Mouse (Mus musculus) CD8-positive naive resting alpha-beta T cell, adult 57 days (primary cell): ENCODE results near the gene Lrp2bp. TPM values are rescaled to one million over a fixed set of nuclear protein-coding genes. Genes with fewer than 3 reads are reported as not detected.

ENCODE experiments used
- total RNA-seq: library from RNA; stranded (reverse); gene quantifications from one replicate; pipeline ENCODE4 v1.2.4, GENCODE M21; 2023

Gene Lrp2bp
- not detected for total RNA-seq

GRCm38 (mm10) chr8:45999138-45999783 lies at the start of gene Lrp2bp:
Gene Lrp2bp (plus strand): TSS chr8:45999303.

GRCm38 (mm10) chr8:45975126-45975836 lies 23.8 kb upstream of the Lrp2bp start, which contains the start of the genes 1700029J07Rik and Ufsp2:
Gene 1700029J07Rik (minus strand): TSS chr8:45975252.
Gene Ufsp2 (plus strand): TSS chr8:45975528.

DNA sequence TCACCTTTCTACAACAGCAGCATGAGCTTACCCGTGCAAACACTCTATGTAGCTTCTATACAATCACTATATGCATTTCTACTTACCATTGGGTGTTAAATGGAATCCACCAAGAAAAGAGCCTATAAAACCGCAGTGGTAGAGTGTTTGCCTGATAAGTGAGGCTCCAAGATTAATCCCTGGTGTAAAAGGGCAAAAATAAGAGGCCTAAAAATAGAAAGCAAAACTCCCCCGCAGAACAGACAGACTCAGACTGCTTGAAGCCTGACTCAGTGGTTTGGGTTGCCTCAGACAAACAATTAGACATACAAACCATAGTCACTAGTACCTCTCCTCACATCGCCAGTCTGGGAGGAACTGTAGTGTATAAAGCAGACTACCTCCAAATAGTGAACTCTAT lies 6.5 kb downstream of the Lrp2bp start, which contains the start of gene Ankrd37:
Ankrd37 (minus strand) TSS at position 112 of the 400 bp plus-strand sequence.

Other genes starting within 250 kb of the Lrp2bp start
- not detected for gene Pdlim3, start 113.8 kb upstream of the Lrp2bp start, total RNA-seq
- gene Ccdc110, start 64.7 kb upstream of the Lrp2bp start, total RNA-seq, result not detected
- 1.7 TPM for gene 1700029J07Rik, start 24.1 kb upstream of the Lrp2bp start, total RNA-seq
- 13.8 TPM for gene Ufsp2, start 23.8 kb upstream of the Lrp2bp start, total RNA-seq
- gene Ankrd37, start 6.4 kb downstream of the Lrp2bp start, total RNA-seq, result 7.2 TPM
- 19.9 TPM for gene Cfap97, start 152.5 kb downstream of the Lrp2bp start, total RNA-seq
- 24.3 TPM for gene Snx25, start 152.9 kb downstream of the Lrp2bp start, total RNA-seq
- 82.4 TPM for gene Slc25a4, start 212.0 kb downstream of the Lrp2bp start, total RNA-seq